Comparison of ENCODE assay signal across 8 mouse cellular contexts in genomic region chr9:107296501-107296965, GRCm38 (mm10). TPM values are rescaled to one million over a fixed set of nuclear protein-coding genes. Genes with fewer than 3 reads are reported as not detected.
DNase-seq lines count a peak whose midpoint lies in the region; ATAC-seq lines count a peak whose summit lies in the region.

No protein-coding gene starts in this region.

- under 1% methylated on average over 31 of the region's 31 CpGs for WGBS in hindbrain, embryonic 12.5 days

- H3K4me2 ChIP-seq in hindbrain, embryonic 12.5 days (replicated peaks) = peak overlapping the region; percentile 72

- peak overlapping the region; percentile 66 for H3K9ac ChIP-seq in hindbrain, embryonic 12.5 days

- DNase-seq in NIH3T3 (ENCODE audit: low read depth) = peak; percentile 94
- peak; percentile 96 for DNase-seq in cerebellum, postnatal 10 days
- peak; percentile 85 to 91 for DNase-seq in frontal cortex, postnatal 10 days (ENCODE audit: low spot score in 2 of 2)
- peak; percentile 93 to 95 for DNase-seq in layer of hippocampus, postnatal 14 days (ENCODE audit: low spot score in 2 of 2)
- peak; percentile 95 for DNase-seq in lung, postnatal 14 days
- peak; percentile 98 for DNase-seq in retina, embryonic 14.5 days (ENCODE audit: low spot score)
- peak; percentile 87 for DNase-seq in thymus, postnatal 4 days

- no peak overlapping the region for H3K27ac ChIP-seq in hindbrain, embryonic 12.5 days

- H3K36me3 ChIP-seq in hindbrain, embryonic 12.5 days = peaks cover 6% of the 10 kb centered on the region

- peaks cover 13% of the 10 kb centered on the region for H3K27me3 ChIP-seq in hindbrain, embryonic 12.5 days

- peak overlapping the region; percentile 52 for H3K4me3 ChIP-seq in hindbrain, embryonic 12.5 days

- peak; percentile 97 for ATAC-seq in hindbrain, embryonic 12.5 days (ENCODE audit: low FRiP score)

- H3K9me3 ChIP-seq in hindbrain, embryonic 12.5 days (replicated peaks) = no peaks in the 10 kb centered on the region

- H3K4me1 ChIP-seq in hindbrain, embryonic 12.5 days = peaks cover 15% of the 10 kb centered on the region

RNA-seq across cellular contexts. Expression of gene Cish, which starts 0.7 kb away (rescaled TPM):
- 6.8 and 8.0 TPM in 2 replicates for polyA plus RNA-seq in hindbrain, embryonic 12.5 days (2016; fragmentation: Nextera tagmentation; extraction: Ambion mirVana)
- total RNA-seq in layer of hippocampus, postnatal 14 days (2021) = 1 to 10 TPM; 3.3 to 3.4 TPM

RNA-seq across cellular contexts. Expression of gene Mapkapk3, which starts 6.9 kb away (rescaled TPM):
- polyA plus RNA-seq in hindbrain, embryonic 12.5 days (2016; fragmentation: Nextera tagmentation; extraction: Ambion mirVana) = 3.9 and 5.0 TPM in 2 replicates
- total RNA-seq in layer of hippocampus, postnatal 14 days (2021) = 1 to 10 TPM; 2.0 to 3.1 TPM

RNA-seq across cellular contexts. Expression of gene Hemk1, which starts 41.6 kb away (rescaled TPM):
- 12.1 and 14.1 TPM in 2 replicates for polyA plus RNA-seq in hindbrain, embryonic 12.5 days (2016; fragmentation: Nextera tagmentation; extraction: Ambion mirVana)
- 10 to 100 TPM; 16.1 to 18.5 TPM for total RNA-seq in layer of hippocampus, postnatal 14 days (2021)

RNA-seq across cellular contexts. Expression of gene 6430571L13Rik, which starts 43.9 kb away (rescaled TPM):
- 3.6 and 4.7 TPM in 2 replicates for polyA plus RNA-seq in hindbrain, embryonic 12.5 days (2016; fragmentation: Nextera tagmentation; extraction: Ambion mirVana)
- 1 to 10 TPM; 2.6 to 2.9 TPM for total RNA-seq in layer of hippocampus, postnatal 14 days (2021)
